Mouse (Mus musculus) testis, adult 2 months (tissue): ENCODE results near the gene Prr15l. TPM values are rescaled to one million over a fixed set of nuclear protein-coding genes. Genes with fewer than 3 reads are reported as not detected.

Experiments used
- H3K27ac ChIP-seq: fragments of 200-500 bp; 2 replicates; pipeline ENCODE4 v1.5.1; 2012; ENCODE audit warnings: low read depth, low read length; ENCODE audit not compliant: control insufficient read depth, insufficient read depth
- H3K27me3 ChIP-seq: fragments of 200-500 bp; 2 replicates; pipeline ENCODE4 v1.6.1; 2012; ENCODE audit warnings: mild to moderate bottlenecking, low read length, moderate library complexity; ENCODE audit not compliant: control insufficient read depth, insufficient read depth
- H3K36me3 ChIP-seq: fragments of 200-500 bp; 2 replicates; pipeline ENCODE4 v1.6.1; 2012; ENCODE audit warnings: mild to moderate bottlenecking, low read length; ENCODE audit not compliant: control insufficient read depth, insufficient read depth
- H3K4me1 ChIP-seq: fragments of 200-500 bp; 2 replicates; pipeline ENCODE4 v1.6.1; 2012; ENCODE audit warnings: low read length; ENCODE audit not compliant: control insufficient read depth, insufficient read depth
- H3K4me3 ChIP-seq: fragments of 200-500 bp; 2 replicates; pipeline ENCODE4 v1.5.1; 2012; ENCODE audit warnings: low read depth, mild to moderate bottlenecking, low read length, moderate library complexity, mixed read lengths; ENCODE audit not compliant: control insufficient read depth
- CTCF ChIP-seq: fragments of 200-500 bp; IDR thresholded peaks from 2 replicates; pipeline ENCODE4 v1.5.1; 2012; ENCODE audit warnings: low read depth, mild to moderate bottlenecking, inconsistent platforms, low read length, moderate library complexity; ENCODE audit not compliant: control insufficient read depth, insufficient read depth, insufficient replicate concordance
- POLR2A ChIP-seq: fragments of 200-500 bp; IDR thresholded peaks from 2 replicates; pipeline ENCODE4 v1.6.1; 2012; ENCODE audit warnings: low read depth, mild to moderate bottlenecking, inconsistent platforms, low read length, moderate library complexity; ENCODE audit not compliant: control insufficient read depth
- polyA plus RNA-seq: library from polyadenylated mRNA; depleted of rRNA; stranded (reverse); fragments of >200 nt; gene quantifications from 2 replicates; pipeline ENCODE4 v1.2.3, GENCODE M21; 2012; rRNA removed

The Prr15l gene
- 2.1 and 4.0 TPM in 2 replicates for polyA plus RNA-seq

GRCm38 (mm10) chr11:96928088-96928487 is at the start of gene Prr15l:
Gene Prr15l (plus strand): TSS chr11:96928104.
- Histone ChIP-seq H3K36me3 (no peaks in the 10 kb centered on the region), H3K27ac (no peak within 1 kb of the TSS), H3K4me3 (no peak within 1 kb of the TSS), H3K27me3 (no peaks in the 10 kb centered on the region), H3K4me1 (no peaks in the 10 kb centered on the region)
- TF ChIP-seq POLR2A = no peak
- TF ChIP-seq CTCF = no peak

DNA sequence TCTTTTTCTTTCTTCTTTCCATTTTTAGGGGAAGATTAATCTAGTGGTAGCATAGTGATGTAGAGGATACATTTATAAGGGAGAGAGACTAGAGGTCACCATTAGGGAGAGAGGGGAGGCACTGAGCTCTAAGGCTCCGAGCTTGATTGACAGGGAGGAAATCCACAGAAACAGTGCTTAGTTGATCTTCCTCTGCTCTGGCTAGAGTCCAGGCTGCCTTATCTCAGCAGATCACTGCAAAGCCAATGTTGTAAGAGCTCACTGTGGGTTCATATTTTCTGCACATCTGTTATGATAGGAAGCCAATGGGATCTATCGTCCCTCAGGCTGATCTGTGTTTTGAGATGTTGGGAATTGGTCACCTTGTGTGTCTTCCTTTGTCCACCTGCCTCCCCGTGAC is 49.2 kb upstream of the Prr15l start:
- H3K27ac ChIP-seq = no peak overlapping the region
- H3K36me3 ChIP-seq = no peaks in the 10 kb centered on the region
- no peaks in the 10 kb centered on the region for H3K27me3 ChIP-seq
- no peak overlapping the region for H3K4me3 ChIP-seq
- TF ChIP-seq CTCF (no peak), POLR2A (no peak)
- peaks cover 19% of the 10 kb centered on the region for H3K4me1 ChIP-seq

- H3K36me3 ChIP-seq = no peaks in the 10 kb centered on the region
- TF ChIP-seq POLR2A = no peak
- no peak for TF ChIP-seq CTCF
- H3K4me1 ChIP-seq = peaks cover 17% of the 10 kb centered on the region
- no peak overlapping the region for H3K4me3 ChIP-seq
- no peaks in the 10 kb centered on the region for H3K27me3 ChIP-seq
- no peak overlapping the region for H3K27ac ChIP-seq
Measured at GRCm38 (mm10) chr11:96879359-96879758, 48.5 kb upstream of the Prr15l start.

DNA sequence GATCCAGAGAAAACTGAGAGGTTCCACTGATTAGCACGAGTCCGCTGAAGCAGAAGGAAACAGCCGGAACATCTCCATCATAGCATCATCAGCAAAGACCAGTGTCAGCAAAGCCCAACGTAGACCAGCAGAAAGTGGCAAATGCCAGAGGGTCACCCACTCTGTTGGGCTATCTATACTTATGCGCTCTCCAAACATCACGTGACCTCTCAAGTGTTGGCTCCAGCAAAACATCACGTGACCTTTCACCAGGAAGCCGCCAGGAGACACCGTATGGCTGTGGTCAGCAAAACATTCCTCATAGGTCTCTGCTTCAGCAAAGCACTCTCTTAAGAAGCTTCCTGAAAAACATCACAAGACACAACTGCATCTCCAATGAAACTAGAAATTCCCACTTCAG is 47.6 kb upstream of the Prr15l start:
- no peaks in the 10 kb centered on the region for H3K36me3 ChIP-seq
- H3K4me1 ChIP-seq = peaks cover 14% of the 10 kb centered on the region

DNA sequence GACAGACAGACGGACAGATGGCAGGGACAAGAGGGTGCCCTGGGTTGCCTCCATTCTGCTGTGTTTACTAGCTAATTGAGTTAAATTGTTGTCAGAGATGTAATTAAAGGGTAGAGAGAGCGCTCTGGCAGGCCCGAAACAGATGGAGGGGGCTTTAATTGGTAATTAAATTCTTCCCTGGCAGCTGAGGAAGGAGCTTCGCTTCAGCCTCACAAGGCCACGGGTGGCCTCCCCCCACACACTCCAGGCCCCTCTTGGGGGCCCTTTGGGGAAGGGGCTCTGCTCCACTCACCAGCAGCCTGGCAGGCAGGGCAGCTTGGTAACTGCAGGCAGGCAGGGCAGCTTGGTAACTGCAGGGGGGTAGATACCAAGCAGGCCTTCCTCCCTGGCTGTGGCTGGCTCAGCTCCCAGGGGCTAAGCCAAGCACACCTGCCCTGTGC is 42.0 kb upstream of the Prr15l start:
- TF ChIP-seq CTCF = no peak
- TF ChIP-seq POLR2A = no peak
- Histone ChIP-seq H3K4me3 (no peak overlapping the region), H3K27me3 (no peaks in the 10 kb centered on the region), H3K4me1 (no peaks in the 10 kb centered on the region), H3K27ac (no peak overlapping the region), H3K36me3 (no peaks in the 10 kb centered on the region)

More for the DNA sequence above, 47.6 kb upstream of the Prr15l start:
- Histone ChIP-seq H3K27ac (no peak overlapping the region), H3K4me3 (no peak overlapping the region), H3K27me3 (no peaks in the 10 kb centered on the region)
- no peak for TF ChIP-seq POLR2A
- TF ChIP-seq CTCF = no peak

DNA sequence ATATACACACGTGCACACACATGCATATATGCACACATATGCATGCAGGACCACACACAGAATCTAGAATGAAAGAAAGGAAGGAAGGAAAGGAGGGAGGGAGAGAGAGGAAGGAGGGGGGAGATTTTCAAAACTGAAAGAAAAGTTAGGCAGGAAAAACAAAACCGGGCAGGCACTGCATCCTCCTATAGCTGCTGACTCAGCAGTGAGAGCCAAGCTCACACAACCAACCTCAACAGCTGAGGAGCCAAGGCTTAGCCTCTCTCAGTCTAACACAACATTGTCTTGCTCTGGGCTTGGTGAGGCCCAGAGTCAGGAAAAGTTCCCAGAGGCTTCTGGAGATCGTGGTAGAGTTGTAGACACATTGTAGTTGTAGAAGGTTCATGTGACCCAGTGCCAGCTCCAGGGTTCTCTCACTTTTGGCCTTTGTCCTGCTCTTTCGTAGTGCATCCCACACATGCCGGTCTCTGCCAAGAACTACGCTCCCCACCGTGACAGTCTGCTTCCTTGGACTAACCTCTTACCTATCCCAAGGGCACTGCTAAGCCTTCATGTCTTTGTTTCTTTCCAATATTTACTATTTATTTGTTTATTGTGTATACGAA is 40.9 kb upstream of the Prr15l start:
- Histone ChIP-seq H3K27ac (no peak overlapping the region), H3K4me1 (no peaks in the 10 kb centered on the region), H3K36me3 (no peaks in the 10 kb centered on the region), H3K4me3 (no peak overlapping the region), H3K27me3 (no peaks in the 10 kb centered on the region)
- TF ChIP-seq CTCF = no peak
- TF ChIP-seq POLR2A = no peak

DNA sequence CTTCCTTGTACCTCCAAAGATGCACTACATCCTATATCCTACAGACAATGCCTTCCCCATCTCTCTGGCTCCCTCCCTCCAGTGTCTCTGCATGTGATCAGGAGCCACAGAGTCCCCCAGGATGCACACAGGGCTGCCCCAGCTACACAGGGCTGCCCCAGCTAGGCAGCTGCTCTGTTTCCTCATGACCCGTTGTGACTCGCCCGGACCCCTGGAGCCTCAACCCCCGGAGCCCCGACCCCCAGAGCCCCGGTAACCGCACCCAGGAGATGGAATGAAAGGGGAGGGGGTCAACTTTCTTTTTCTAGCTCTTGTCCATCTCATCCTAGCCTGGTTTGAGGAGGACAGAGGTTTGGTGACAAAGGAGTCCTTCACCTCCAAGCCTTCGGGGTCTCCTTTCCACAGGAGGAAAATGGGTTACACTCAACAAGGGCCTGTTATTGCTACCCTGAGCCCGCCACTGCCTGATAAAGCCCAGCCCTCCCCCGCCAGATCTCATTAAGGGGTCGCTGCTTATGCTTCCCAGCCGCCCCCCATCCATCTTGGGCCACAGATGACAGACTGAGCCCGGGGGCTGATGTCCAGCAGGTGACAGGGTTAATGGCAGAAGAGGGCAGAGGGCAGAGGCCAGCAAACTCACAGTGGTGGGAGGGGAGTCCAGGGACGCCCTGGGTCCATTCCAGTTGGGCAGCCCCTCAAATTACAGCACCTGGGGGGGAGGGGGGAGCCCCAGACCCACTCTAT is 35.9 kb upstream of the Prr15l start:
- Histone ChIP-seq H3K27ac (no peak overlapping the region), H3K36me3 (no peaks in the 10 kb centered on the region), H3K4me1 (no peaks in the 10 kb centered on the region), H3K4me3 (no peak overlapping the region), H3K27me3 (no peaks in the 10 kb centered on the region)
- TF ChIP-seq CTCF = no peak
- no peak for TF ChIP-seq POLR2A
